Mouse (Mus musculus) small intestine, adult 2 months (tissue): ENCODE measurements around the gene Fbxw2. TPM values are rescaled to one million over a fixed set of nuclear protein-coding genes. Genes with fewer than 3 reads are reported as not detected.

Experiments
- H3K27ac ChIP-seq: fragments of 200-500 bp; 2 replicates; pipeline ENCODE4 v1.5.1; 2012; ENCODE audit warnings: low read depth, low read length, control low read depth, inconsistent platforms; ENCODE audit not compliant: insufficient read depth
- H3K27me3 ChIP-seq: fragments of 200-500 bp; 2 replicates; pipeline ENCODE4 v1.6.1; 2012; ENCODE audit warnings: mild to moderate bottlenecking, moderate library complexity, low read length, inconsistent platforms; ENCODE audit not compliant: control insufficient read depth, insufficient read depth
- H3K36me3 ChIP-seq: fragments of 200-500 bp; 2 replicates; pipeline ENCODE4 v1.6.1; 2012; ENCODE audit warnings: mild to moderate bottlenecking, low read length, control low read depth, inconsistent platforms; ENCODE audit not compliant: control insufficient read depth, insufficient read depth
- H3K4me1 ChIP-seq: fragments of 200-500 bp; 2 replicates; pipeline ENCODE4 v1.6.1; 2012; ENCODE audit warnings: low read length, inconsistent platforms, mixed read lengths; ENCODE audit not compliant: control insufficient read depth, insufficient read depth, insufficient read length
- H3K4me3 ChIP-seq: fragments of 200-500 bp; 2 replicates; pipeline ENCODE4 v1.5.1; 2012; ENCODE audit warnings: low read depth, mild to moderate bottlenecking, control low read depth, inconsistent platforms, low read length, moderate library complexity
- CTCF ChIP-seq: fragments of 200-500 bp; IDR thresholded peaks from 2 replicates; pipeline ENCODE4 v1.5.1; 2012; ENCODE audit warnings: low read depth, mild to moderate bottlenecking, control low read depth, inconsistent platforms, low read length, moderate library complexity, mixed read lengths; ENCODE audit not compliant: insufficient replicate concordance, insufficient read length; ENCODE audit errors: extremely low read depth
- POLR2A ChIP-seq: fragments of 200-500 bp; IDR thresholded peaks from 2 replicates; pipeline ENCODE4 v1.6.1; 2012; ENCODE audit warnings: low read depth, mild to moderate bottlenecking, control low read depth, inconsistent platforms, low read length, moderate library complexity
- WGBS: fragments of 180-500 bp; shearing (Covaris S2); methylation state at CpG from one replicate; pipeline ENCODE4 v1.1.7; 2018; 5-methylcytosine and 5-hydroxymethylcytosine counted together
- polyA plus RNA-seq: library from polyadenylated mRNA; depleted of rRNA; stranded (reverse); fragments of >200 nt; gene quantifications from 2 replicates; pipeline ENCODE4 v1.2.3, GENCODE M21; 2012

The Fbxw2 gene
- polyA plus RNA-seq, 1 experiment = 17.0 TPM

DNA sequence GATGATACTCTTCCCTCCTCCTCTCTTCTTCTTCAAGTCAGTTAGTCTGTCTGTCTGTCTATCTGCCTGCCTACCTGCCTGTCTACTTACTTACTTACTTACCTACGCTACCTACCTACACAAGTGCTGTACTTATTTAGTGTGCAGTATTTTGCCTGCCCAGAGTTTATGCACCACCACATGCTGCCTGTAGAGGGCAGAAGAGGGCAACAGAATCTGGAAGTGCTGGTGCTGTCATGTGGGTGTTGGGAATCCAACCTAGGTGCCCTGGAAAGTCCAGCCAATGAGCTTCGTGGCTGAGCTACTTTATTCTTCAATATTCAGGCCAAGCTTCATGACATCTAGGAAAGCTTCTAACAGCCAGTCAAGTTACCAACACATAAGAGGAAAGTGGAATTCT, 42.0 kb downstream of the Fbxw2 start:
- WGBS = 80% methylated on average over 2 of the region's 2 CpGs
- peak; percentile 76; the same call in 1 of the 2 replicates for TF ChIP-seq CTCF
- no peak for TF ChIP-seq POLR2A
- Histone ChIP-seq H3K4me3 (no peak overlapping the region), H3K27ac (no peak overlapping the region), H3K27me3 (no peaks in the 10 kb centered on the region), H3K36me3 (peaks cover 14% of the 10 kb centered on the region), H3K4me1 (no peaks in the 10 kb centered on the region)

GRCm38 (mm10) chr2:34783064-34784020, 42.8 kb downstream of the Fbxw2 start:
- TF ChIP-seq POLR2A = no peak
- TF ChIP-seq CTCF = no peak
- Histone ChIP-seq H3K27me3 (no peaks in the 10 kb centered on the region), H3K4me3 (no peak overlapping the region), H3K27ac (no peak overlapping the region), H3K36me3 (peaks cover 17% of the 10 kb centered on the region), H3K4me1 (no peaks in the 10 kb centered on the region)
- 69% methylated on average over 14 of the region's 14 CpGs for WGBS

DNA sequence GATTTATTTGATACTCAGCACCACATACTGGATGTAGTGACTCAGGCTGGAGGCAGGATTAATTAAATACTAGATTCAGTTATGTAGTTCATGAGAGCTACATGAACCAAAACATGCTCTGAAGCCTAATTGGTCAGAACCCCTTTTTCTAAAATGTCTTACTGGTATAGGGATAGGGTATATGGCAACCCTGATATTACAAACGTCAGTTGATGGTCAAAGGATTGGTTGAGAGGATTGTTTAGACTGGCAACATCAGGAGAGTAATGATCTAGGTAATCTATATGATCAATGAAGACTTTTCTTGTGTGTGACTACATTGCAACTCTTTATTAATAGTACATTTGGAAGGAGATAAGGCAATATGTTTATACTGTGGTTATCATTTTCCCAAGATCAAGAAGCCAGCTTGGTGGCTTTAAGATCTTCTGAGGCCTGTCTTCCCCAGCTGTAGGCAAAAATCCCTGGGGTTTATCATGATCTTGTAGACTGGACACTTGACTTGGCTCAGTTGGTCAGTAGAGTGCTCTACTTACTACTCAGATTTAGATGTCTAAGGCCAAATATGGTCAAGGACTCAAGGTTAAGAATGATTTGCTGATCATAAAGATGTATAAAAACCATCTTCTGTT, 48.8 kb downstream of the Fbxw2 start:
- peaks cover 58% of the 10 kb centered on the region for H3K36me3 ChIP-seq

GRCm38 (mm10) chr2:34774493-34774892, 51.6 kb downstream of the Fbxw2 start:
- WGBS = 63% methylated on average over 6 of the region's 6 CpGs
- H3K36me3 ChIP-seq = peaks cover 55% of the 10 kb centered on the region
- H3K27ac ChIP-seq = no peak overlapping the region
- no peaks in the 10 kb centered on the region for H3K27me3 ChIP-seq
- TF ChIP-seq CTCF (no peak), POLR2A (no peak)
- peak overlapping the region; percentile 28 for H3K4me3 ChIP-seq
- peaks cover 11% of the 10 kb centered on the region; the same call in 1 of the 2 replicates for H3K4me1 ChIP-seq

More for the DNA sequence above, 48.8 kb downstream of the Fbxw2 start:
- 21% methylated on average over 1 of the region's 1 CpGs for WGBS
- peaks cover 11% of the 10 kb centered on the region; the same call in 1 of the 2 replicates for H3K4me1 ChIP-seq
- TF ChIP-seq CTCF = no peak
- no peak overlapping the region for H3K4me3 ChIP-seq
- H3K27me3 ChIP-seq = no peaks in the 10 kb centered on the region
- H3K27ac ChIP-seq = no peak overlapping the region

DNA sequence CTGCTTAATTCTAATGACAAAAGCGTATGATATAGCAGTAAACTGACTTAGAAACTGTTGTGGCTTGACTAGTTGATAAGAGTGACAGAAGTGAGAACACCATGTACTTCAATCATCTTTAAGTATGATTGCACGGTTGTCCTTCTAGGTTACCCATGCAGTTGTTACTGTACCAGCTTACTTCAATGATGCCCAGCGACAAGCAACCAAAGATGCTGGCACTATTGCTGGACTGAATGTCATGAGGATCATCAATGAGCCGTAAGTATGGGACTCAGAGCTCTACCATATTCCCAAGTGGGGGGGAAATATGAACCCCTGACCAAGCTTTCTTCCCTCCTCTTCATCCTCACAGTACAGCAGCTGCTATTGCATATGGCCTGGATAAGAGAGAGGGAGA, 52.4 kb downstream of the Fbxw2 start:
- Histone ChIP-seq H3K36me3 (peaks cover 49% of the 10 kb centered on the region), H3K27ac (no peak overlapping the region), H3K4me1 (peaks cover 11% of the 10 kb centered on the region; the same call in 1 of the 2 replicates), H3K4me3 (peak overlapping the region; percentile 32; the same call in 1 of the 2 replicates), H3K27me3 (no peaks in the 10 kb centered on the region)
- WGBS = 58% methylated on average over 4 of the region's 4 CpGs
- TF ChIP-seq CTCF = no peak

DNA sequence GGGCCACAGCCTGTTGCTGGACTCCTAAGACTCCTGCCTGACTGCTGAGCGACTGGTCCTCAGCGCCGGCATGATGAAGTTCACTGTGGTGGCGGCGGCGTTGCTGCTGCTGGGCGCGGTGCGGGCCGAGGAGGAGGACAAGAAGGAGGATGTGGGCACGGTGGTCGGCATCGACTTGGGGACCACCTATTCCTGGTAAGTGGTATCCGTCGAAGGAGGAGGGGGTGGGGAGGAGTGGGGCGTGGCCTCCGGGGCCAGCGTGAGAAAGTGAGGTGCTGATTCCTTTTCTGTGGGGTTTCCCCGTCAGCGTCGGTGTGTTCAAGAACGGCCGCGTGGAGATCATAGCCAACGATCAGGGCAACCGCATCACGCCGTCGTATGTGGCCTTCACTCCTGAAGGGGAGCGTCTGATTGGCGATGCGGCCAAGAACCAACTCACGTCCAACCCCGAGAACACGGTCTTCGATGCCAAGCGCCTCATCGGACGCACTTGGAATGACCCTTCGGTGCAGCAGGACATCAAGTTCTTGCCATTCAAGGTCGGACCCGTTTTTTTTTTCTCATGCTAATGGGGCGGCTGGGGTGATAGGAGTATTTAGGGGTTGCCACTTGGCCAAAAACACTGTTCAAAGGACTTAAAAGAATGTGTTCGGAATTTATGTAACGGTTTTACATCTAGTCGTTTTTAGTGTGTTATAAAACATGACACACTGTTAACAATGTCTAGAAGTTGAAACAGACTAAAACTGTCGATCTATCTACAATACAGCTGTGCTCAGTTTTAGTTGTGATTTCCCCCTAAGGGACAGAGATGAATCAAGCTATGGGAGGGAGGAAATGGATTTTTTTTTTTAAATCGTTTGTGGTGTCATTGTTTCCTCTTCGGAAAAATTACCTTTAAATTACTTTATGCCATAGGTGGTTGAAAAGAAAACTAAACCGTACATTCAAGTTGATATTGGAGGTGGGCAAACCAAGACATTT, 53.6 kb downstream of the Fbxw2 start:
- Histone ChIP-seq H3K4me3 (peak overlapping the region; percentile 80), H3K4me1 (peaks cover 11% of the 10 kb centered on the region; the same call in 1 of the 2 replicates), H3K27ac (peak overlapping the region; percentile 85), H3K27me3 (no peaks in the 10 kb centered on the region), H3K36me3 (peaks cover 41% of the 10 kb centered on the region)
- no peak for TF ChIP-seq CTCF
- TF ChIP-seq POLR2A = no peak; the same call in 1 of the 2 replicates
- WGBS = under 1% methylated on average over 50 of the region's 50 CpGs
